11 mouse cellular contexts compared by ENCODE assay signal in the genomic region with DNA sequence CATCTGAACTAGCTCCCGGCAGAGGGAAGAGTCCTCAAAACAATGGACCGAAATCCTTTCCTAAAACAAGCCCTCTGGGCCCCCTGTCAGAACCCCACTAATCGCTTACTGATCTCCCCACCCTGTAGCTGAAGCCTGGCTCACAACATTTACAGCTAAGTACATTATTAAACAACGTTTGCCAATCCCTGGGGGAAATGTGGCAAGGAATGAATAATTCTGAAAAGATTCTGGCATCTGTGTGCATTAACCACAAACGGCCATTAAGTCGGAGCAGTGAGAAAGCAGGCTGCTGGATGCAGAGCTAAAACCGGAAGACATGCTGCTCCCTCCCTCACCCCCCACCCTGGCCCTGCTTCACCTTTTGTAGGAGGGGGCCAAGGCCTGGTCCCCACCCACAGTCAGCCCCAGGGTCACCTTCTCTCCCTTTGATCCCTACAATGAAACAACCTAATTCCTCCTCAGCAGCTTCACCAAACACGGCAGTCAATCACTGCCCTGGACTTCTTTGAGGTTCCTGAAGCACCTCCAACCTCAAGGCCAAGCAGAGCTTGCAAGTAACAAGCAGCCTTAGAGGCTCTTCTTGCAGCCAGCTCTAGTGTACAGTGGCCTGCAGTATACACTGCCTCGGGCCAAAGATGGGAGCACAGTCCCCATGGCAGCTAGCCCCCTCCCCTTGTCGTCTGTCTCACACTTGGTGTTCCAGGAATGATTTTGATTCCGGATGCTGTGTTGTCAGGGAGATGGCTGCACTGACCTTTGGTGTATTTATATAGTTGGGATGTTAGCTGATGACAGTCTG.
DNase-seq lines count a peak whose midpoint lies in the region; ATAC-seq lines count a peak whose summit lies in the region.
"Had no signal": no experiment of that assay in that cellular context is flagged by ENCODE, and none has a peak within 500 bp of the region (broad histone marks: within the 10 kb centered on the region; RNA-seq: fewer than 3 reads in every experiment).

No protein-coding gene starts in this region.

- peak overlapping the region; percentile 22; the same call in 1 of the 2 replicates for H3K27ac ChIP-seq in forebrain, embryonic 10.5 days
- no peak overlapping the region for H3K27ac ChIP-seq in forebrain, embryonic 11.5 days (ENCODE audit: low read depth, low read length)
- 0 out of 2 replicates have a peak overlapping the region, but pooled peaks have one; percentile 39 for H3K27ac ChIP-seq in limb, embryonic 13.5 days
- H3K27ac ChIP-seq in heart, embryonic 11.5 days (ENCODE audit: low read depth, low read length), result no peak overlapping the region
- H3K27ac ChIP-seq: limb, embryonic 12.5 days had no signal

- H3K36me3 ChIP-seq in forebrain, embryonic 10.5 days (replicated peaks), result no peaks in the 10 kb centered on the region
- H3K36me3 ChIP-seq in forebrain, embryonic 11.5 days (ENCODE audit: control insufficient read depth, insufficient read depth, low read length), result no peaks in the 10 kb centered on the region
- no peaks in the 10 kb centered on the region for H3K36me3 ChIP-seq in limb, embryonic 13.5 days
- no peaks in the 10 kb centered on the region for H3K36me3 ChIP-seq in heart, embryonic 11.5 days (ENCODE audit: control insufficient read depth, insufficient read depth, low read length)
- H3K36me3 ChIP-seq: limb, embryonic 12.5 days had no signal

- H3K4me3 ChIP-seq in forebrain, embryonic 10.5 days, result no peak overlapping the region
- no peak overlapping the region for H3K4me3 ChIP-seq in forebrain, embryonic 11.5 days (ENCODE audit: low read depth, low read length)
- no peak overlapping the region for H3K4me3 ChIP-seq in limb, embryonic 13.5 days
- no peak overlapping the region for H3K4me3 ChIP-seq in heart, embryonic 11.5 days (ENCODE audit: low read depth, low read length)
- H3K4me3 ChIP-seq: limb, embryonic 12.5 days had no signal

- ATAC-seq in forebrain, embryonic 11.5 days (replicated peaks; ENCODE audit: low FRiP score), result no peak
- peak; percentile 48; the same call in 1 of the 2 replicates for ATAC-seq in limb, embryonic 13.5 days (ENCODE audit: low FRiP score, low read depth)
- ATAC-seq in heart, embryonic 11.5 days (replicated peaks; ENCODE audit: insufficient number of reproducible peaks, low FRiP score, low TSS enrichment), result no peak

- no peak overlapping the region for H3K4me2 ChIP-seq in forebrain, embryonic 11.5 days (ENCODE audit: low read depth, low read length, severe bottlenecking)
- H3K4me2 ChIP-seq in limb, embryonic 13.5 days (replicated peaks), result peak overlapping the region; percentile 17
- H3K4me2 ChIP-seq in heart, embryonic 11.5 days, result no peak overlapping the region
- H3K4me2 ChIP-seq: limb, embryonic 12.5 days had no signal

- H3K9ac ChIP-seq in forebrain, embryonic 11.5 days (ENCODE audit: low read length), result no peak overlapping the region
- H3K9ac ChIP-seq in limb, embryonic 13.5 days, result no peak overlapping the region
- H3K9ac ChIP-seq in heart, embryonic 11.5 days (ENCODE audit: low read depth, low read length), result no peak overlapping the region
- H3K9ac ChIP-seq: limb, embryonic 12.5 days had no signal

- H3K4me1 ChIP-seq in forebrain, embryonic 10.5 days, result peaks cover 9% of the 10 kb centered on the region
- H3K4me1 ChIP-seq in forebrain, embryonic 11.5 days (replicated peaks; ENCODE audit: control insufficient read depth, insufficient read depth, low read length), result no peaks in the 10 kb centered on the region
- peaks cover 15% of the 10 kb centered on the region for H3K4me1 ChIP-seq in limb, embryonic 13.5 days
- H3K4me1 ChIP-seq in heart, embryonic 11.5 days (ENCODE audit: control insufficient read depth, insufficient read depth, low read length), result no peaks in the 10 kb centered on the region

- 61% methylated on average over 11 of the region's 11 CpGs for WGBS in forebrain, embryonic 10.5 days
- 50% methylated on average over 11 of the region's 11 CpGs for WGBS in forebrain, embryonic 11.5 days
- WGBS in limb, embryonic 13.5 days, result 22% methylated on average over 11 of the region's 11 CpGs
- WGBS in heart, embryonic 11.5 days (ENCODE audit: insufficient replicate concordance), result 58% methylated on average over 11 of the region's 11 CpGs

- H3K27me3 ChIP-seq in forebrain, embryonic 10.5 days (ENCODE audit: poor library complexity, severe bottlenecking), result no peaks in the 10 kb centered on the region
- H3K27me3 ChIP-seq in forebrain, embryonic 11.5 days (ENCODE audit: control insufficient read depth, insufficient read depth, low read length), result no peaks in the 10 kb centered on the region
- no peaks in the 10 kb centered on the region for H3K27me3 ChIP-seq in limb, embryonic 13.5 days
- H3K27me3 ChIP-seq in heart, embryonic 11.5 days (ENCODE audit: control insufficient read depth, insufficient read depth, low read length), result no peaks in the 10 kb centered on the region
- H3K27me3 ChIP-seq: limb, embryonic 12.5 days had no signal

- peaks cover 7% of the 10 kb centered on the region; the same call in 1 of the 2 replicates for H3K9me3 ChIP-seq in forebrain, embryonic 10.5 days
- H3K9me3 ChIP-seq in forebrain, embryonic 11.5 days (ENCODE audit: control insufficient read depth, low read length), result no peaks in the 10 kb centered on the region
- H3K9me3 ChIP-seq in limb, embryonic 13.5 days, result peaks cover 8% of the 10 kb centered on the region
- H3K9me3 ChIP-seq in heart, embryonic 11.5 days (replicated peaks; ENCODE audit: control insufficient read depth, low read length), result peaks cover 6% of the 10 kb centered on the region; the same call in 1 of the 2 replicates

- no peak for DNase-seq in forebrain, embryonic 10.5 days (ENCODE audit: extremely low spot score, low spot score)
- DNase-seq in forebrain, embryonic 11.5 days (ENCODE audit: low spot score), result no peak
- peak; percentile 53 for DNase-seq in fibroblast of lung, adult 2 months (ENCODE audit: low read depth)
- peak; percentile 37 for DNase-seq in retina, embryonic 14.5 days (ENCODE audit: low spot score)
- DNase-seq in frontal cortex, postnatal 36 days (ENCODE audit: low spot score in 2 of 2), result no peak
- DNase-seq in ovary, postnatal 36 days (ENCODE audit: low spot score), result no peak
- DNase-seq: kidney, adult 11 months; spleen, adult 18-20 months had no signal

Comparison
In these comparisons a context has a peak if more than half of its experiments do, and no peak if none do; other contexts are left out.
1. H3K27ac ChIP-seq: peak in forebrain, embryonic 10.5 days (single experiment) and limb, embryonic 13.5 days (single experiment); none in forebrain, embryonic 11.5 days (single experiment) and heart, embryonic 11.5 days (single experiment).
2. DNase-seq: peak in fibroblast of lung, adult 2 months (single experiment) and retina, embryonic 14.5 days (single experiment); none in forebrain, embryonic 10.5 days (single experiment), forebrain, embryonic 11.5 days (single experiment), frontal cortex, postnatal 36 days (0 of 2) and ovary, postnatal 36 days (single experiment).